Mouse (Mus musculus): ENCODE data around the gene Mif.

Gene Mif

DNA sequence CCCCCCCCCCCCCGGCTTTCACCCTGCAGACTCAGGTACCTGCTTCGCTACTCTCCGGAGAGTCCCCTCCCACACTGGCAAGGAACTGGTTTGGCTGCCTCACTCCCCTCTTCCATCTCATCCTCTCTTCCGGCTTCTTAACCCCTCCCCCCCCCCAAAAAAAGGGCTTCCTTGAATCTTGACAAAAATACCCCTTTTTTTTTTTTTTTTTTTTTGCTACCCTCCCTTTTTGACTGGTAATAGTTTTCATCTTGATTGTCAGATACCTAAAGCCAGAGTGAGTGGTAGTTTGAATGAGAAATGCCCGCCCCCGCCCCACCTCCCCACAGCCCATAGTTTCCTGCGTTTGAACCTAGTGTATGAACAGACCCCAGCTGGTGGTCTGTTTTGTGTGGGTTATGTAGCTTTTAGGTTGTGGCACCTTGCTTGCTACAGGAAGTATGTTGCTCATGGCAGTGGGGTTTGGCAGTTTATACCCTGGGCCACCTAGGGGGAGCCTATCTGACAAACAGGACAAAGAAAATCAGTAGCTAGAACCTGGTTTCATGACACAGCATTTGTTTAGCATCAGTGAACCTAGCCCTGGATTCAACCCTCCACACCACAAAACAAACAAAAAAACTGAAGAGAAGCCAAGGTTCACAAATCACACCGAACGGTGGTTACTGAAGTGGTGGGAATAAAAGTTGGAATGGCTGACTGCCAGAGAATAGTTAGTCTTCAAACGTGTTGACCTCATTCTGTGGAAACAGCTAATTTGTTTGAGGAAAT is 24.1 kb downstream of the Mif start:
- 12% methylated on average over 9 of the region's 10 CpGs for WGBS

DNA sequence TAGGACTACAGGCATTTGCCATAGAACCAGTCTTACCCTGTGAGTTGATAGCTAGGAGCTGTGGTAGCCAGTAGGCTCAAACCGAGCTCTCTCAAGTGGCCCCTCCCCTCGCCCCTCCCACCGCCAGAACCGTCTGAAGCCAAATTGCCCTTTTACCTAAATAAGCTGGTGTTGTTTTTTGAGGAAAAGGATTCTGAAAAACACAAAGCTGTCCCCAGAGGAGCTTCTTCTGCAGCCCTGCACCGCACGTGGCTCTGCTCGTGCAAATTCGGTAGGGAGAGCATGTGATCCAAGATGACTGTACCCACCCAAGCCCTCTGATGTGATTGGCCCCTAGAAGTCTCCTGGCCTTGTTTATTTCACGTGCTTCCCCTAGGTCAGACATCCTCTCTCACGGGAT is 24.7 kb downstream of the Mif start:
- WGBS: 3% methylated on average over 10 of the region's 10 CpGs

DNA sequence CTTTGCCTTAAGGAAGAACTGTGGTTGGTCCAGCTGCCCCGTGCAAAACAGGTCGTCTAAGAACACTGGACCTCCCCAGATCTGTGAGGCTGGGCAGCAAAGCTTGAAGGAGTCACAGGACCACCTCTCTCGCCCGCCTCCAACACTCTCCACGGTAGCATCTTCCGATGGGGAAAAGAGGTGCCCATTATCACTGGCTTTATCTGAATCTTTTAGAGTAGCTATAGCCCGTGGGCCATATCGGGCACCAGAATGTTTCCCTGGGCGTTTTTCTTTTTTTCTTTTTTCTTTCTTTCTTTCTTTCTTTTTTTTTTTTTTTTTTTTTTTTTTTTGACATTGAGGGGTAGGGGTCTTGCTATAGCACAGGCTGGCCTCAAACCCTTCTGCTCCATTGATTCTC is 25.3 kb downstream of the Mif start:
- WGBS: 18% methylated on average over 9 of the region's 9 CpGs

DNA sequence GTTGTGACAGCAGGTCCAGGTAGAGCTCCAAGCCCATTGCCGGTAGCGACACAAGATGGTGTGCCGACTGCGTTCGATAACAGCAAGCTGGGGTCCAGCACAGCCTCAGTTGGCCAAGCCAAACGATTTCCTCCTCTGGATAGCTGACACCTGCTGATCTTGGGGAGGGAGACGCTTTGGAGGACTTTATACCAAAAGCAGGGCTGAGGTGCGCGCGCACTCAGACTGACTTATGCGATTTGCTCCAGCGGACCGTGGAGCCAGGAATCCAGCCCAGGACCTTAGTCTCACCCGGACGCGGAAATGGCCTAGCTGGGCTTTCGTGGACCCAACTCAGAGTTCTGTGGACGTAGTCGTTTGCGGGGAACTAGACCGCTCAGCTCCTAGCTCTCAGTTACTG is 25.8 kb downstream of the Mif start:
- 2% methylated on average over 21 of the region's 21 CpGs for WGBS

DNA sequence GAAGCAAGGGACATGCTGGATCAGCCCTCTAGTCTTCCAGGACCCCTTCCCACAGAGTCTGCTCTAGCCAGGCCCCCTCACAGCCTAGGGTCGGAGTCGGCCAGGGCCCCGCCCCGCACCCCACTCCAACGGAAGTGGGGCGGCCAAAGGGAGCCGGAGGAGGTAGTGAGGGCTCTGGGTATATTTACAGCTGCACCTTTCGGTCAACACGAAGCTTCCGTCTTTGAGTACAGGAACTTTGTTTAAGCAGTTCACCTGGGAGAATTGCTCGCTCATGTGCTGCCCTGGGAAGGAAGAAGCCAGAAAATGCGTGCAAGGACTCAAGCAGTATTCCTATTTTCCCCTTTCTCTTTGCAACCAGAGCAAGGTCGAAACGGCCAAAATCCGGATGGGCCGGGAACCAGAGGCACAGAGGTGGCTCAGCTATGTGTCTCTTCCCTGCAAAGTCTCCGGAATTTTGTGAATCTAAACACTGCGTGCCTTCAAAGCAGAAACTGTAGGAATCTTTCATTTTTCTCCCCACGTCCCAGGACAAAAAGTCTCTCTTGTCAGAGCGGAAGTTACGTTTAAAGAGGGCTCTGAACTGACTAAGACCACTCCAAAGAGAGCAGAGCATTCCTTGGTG is 26.5 kb downstream of the Mif start:
- 30% methylated on average over 21 of the region's 21 CpGs for WGBS

DNA sequence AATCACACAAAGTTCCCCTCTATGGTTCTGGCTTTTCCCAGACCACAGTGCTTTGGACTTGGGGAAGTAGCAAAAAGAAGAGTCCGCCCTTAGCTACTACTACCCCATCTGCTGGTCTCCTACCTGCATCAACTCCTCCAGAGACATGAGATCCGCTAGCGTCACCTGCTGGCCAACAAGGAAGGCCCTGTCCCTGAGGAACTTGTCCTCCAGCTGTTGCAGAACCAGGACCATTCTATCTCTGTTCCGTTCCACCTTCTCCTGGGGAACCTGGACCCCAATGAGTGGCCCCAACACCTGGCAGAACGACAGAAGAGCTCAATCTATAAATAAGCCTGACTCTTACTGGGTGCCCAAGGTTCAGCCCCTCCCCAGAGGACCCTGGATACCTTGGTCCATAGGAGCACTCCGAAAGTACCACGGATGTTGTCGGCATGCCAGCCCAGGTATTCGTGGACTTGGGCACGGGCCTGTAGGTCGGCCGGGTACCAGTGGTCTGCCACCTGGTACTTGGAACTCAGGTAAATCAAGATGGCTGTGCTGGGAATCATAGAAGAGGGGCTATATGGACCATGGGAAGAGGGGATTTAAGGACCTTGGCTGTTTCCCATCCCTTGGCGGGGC is 27.7 kb downstream of the Mif start:
- 73% methylated on average over 13 of the region's 13 CpGs for WGBS

DNA sequence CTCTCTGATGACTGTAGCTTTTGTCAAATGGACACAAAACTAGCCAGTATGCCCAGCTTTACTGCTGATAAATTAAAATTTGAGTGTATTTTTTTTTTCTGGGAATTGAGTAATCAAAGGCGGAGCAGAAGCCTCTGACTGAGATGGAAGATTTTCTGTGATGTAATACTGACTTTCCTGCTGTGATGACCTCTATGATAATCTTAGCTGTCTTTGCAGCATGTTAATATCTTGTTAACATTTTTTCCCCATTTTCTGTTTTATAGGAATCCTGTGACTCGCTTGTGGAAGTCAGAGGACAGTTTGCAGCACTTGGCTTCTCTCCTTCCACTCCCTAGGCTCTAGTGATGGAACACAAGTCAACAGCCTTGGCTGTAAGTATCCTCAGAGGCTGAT is 29.8 kb downstream of the Mif start:
- 97% methylated on average over 2 of the region's 2 CpGs for WGBS

DNA sequence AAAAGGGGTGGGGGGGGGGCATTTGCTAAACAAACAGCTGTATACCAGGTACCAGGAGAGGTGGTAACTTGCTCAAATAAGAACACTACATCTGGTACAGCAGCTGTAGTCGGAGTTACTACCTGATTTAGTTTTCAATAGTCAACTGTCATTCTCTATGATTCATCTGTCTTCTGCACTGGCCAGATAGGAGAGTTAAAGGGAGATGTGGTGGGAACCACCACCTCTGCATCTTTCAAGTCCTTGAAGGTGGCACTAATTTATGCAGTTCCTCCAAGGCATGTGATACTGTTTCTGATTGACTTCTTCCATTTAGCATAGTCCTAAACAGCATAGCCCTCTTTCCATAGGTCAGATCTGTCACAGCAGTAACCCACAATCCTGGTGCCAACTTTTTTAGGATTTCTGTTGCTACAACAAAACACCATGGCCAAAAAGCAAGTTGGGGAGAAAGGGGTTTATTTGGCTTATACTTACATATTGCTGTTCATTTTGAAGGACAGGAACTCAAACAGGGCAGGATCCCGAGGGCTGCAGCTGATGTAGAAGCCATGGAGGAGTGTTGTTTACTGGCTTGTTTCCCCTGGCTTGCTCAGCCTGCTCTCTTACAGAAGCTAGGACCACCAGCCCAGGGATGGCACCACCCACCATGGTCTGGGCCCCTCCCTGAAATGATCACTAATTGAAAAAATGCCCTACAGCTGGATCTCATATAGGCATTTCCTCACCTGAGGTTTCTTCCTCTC is 30.3 kb downstream of the Mif start:
- 81% methylated on average over 2 of the region's 2 CpGs for WGBS

DNA sequence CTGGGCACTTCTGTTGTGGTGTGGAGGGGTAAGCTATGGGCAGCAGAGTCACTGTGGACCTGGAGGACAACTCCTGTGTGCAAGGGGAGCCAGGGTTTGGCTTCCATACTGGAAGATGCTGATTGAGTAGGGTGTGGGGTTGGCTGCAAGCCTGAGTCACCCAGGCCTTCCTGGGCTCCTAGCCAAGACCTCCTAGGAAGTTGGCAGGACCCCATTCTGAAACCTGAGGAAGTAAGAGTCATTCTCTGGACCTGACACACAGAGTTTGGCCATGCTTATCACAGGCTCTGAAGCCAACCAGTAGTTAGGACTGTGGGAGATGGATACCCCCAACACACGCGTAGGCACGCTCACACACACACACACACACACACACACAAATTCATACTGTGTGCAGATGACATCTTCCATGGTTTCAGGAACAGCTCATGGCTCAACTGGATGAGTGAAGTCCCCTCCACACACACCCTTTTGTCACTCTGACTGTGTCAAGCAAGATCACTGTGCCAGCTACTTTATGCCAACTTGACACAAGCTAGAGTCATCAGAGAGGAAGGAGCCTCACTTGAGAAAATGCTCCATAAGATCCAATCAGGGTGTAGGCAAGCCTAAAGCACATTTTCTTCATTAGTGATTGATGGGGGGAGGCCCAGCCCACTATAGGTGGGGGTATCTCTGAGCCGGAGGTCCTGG is 32.2 kb downstream of the Mif start:
- 84% methylated on average over 4 of the region's 4 CpGs for WGBS

DNA sequence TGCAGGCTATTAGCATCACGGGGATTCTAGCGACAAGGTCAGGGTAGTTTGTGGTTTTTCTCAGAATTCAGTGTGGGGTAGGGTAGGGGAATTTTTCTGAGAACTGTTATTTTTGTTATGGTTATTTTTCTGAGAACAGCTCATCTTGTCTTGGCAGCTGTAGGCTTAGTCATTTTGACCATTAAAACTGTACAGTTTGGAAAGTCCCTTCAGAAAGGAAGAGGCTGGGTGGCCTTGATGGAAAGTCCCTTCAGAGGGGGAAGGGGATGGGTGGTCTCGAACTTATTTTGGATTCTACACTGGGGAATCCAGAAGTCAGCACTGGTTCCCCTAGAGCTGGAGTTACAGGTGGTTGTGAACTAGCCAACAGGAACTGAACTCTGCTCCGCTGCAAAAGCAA is 35.5 kb downstream of the Mif start:
- WGBS: 89% methylated on average over 4 of the region's 4 CpGs

DNA sequence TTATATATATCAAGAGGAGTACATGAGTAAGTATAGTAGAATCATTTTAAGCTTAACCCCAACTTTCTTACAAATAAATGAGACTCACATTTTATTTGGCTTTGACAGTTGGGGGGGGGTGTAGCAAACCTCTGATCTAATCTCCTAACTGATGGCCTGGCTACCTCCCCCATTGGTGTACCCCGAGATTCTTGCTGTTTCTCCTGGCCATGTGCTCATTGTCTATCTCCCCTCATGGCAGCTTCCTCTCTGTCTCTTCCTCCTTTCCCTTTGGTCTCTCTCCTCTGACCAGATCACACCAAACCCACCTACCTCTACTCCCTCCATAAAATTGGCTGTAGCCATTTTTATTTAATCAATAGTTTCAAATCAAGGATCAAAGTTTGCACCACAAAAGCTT is 36.3 kb downstream of the Mif start:
- 94% methylated on average over 1 of the region's 1 CpGs for WGBS

DNA sequence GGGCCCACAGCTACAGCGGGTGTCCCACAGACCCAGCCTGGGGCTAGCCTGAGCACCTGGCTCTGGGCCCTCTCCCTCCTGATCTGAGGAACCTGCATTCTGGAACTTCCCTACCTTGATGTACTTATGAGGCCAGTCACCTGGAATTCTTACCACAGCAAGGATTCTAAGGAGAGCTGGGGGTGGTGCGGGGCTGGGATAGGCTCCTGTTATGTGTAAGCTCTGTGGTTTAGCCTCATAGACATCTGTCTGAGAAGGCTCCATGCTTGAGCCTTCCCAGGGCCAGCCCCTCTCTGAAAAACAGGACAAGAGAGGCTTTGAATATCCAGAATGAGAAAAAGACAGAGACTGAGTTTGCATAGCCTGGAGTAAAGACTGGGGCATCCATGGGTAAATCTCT is 37.6 kb downstream of the Mif start, which contains the start of gene Gstt4:
Gene Gstt4 (minus strand): TSS at position 101 of the 400 bp plus-strand sequence.
- WGBS: 98% methylated on average over 2 of the region's 2 CpGs

DNA sequence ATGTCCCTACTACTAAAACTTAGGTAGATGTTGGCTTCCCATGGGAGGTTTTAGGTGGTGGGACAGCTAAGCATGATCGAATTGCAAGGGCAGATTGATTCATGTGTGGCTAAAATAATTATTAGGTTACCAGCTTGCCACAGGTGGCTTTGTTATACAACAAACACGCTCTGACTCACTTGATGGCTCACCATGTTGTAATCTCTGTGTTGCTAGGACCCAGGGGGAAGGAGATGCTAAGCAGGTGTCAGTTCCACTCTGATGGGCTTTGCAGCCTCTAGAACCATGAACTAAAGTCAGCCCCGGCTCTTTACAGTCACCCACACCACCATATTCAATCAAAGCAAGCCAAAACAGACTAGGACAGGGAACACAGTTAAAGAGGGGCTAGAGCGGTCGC is 40.2 kb downstream of the Mif start:
- WGBS: 90% methylated on average over 5 of the region's 5 CpGs

DNA sequence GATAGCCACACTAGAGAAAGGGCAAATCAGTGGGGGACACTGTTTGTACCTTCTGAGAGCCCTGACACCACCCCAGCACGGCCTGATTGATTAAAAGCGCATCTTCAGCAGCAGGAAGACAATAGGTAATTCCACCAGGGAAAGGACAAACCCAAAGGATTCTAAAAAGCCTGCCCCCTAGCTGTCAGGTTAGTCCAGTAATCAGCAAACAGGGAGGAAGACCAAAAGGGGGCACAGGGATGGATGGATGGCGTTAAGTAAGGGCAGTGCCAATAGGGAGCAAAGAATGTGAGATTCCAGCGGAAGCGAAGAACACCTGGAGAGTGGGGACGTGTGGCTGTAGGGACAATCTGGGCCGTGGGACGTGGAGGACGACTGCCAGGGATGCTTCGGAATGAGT is 41.4 kb downstream of the Mif start:
- 76% methylated on average over 10 of the region's 10 CpGs for WGBS
